Mouse (Mus musculus) c-Kit-negative CD71-positive TER-119-positive erythroid progenitor cells, embryonic 14.5 days (primary cell): Measurements from ENCODE around the gene Nudt2.

ENCODE experiments used
- DNase-seq: peaks from one replicate; pipeline ENCODE4 v3.0.0-alpha.2; 2013; ENCODE audit warnings: low read depth, low spot score

Nudt2 gene

GRCm38 (mm10) chr4:41520641-41521040 is 55.7 kb downstream of the Nudt2 start:
- DNase-seq = no peak

GRCm38 (mm10) chr4:41522136-41522535 is 57.2 kb downstream of the Nudt2 start:
- DNase-seq = no peak

GRCm38 (mm10) chr4:41522788-41523187 is 57.8 kb downstream of the Nudt2 start:
- DNase-seq = peak; percentile 32

GRCm38 (mm10) chr4:41523839-41524238 is 58.9 kb downstream of the Nudt2 start:
- DNase-seq = no peak

GRCm38 (mm10) chr4:41524829-41525228 is 59.9 kb downstream of the Nudt2 start:
- DNase-seq = no peak

GRCm38 (mm10) chr4:41526553-41526952 is 61.6 kb downstream of the Nudt2 start:
- DNase-seq = no peak

GRCm38 (mm10) chr4:41527076-41527475 is 62.1 kb downstream of the Nudt2 start:
- DNase-seq = no peak

- DNase-seq = no peak
Measured at GRCm38 (mm10) chr4:41527996-41528395, 63.0 kb downstream of the Nudt2 start.
